Mouse (Mus musculus) cerebellum, adult 9-10 months (tissue): ENCODE results near the gene Prpsap1.

ENCODE experiments used
- DNase-seq: peaks from one replicate; pipeline ENCODE4 v3.0.0; 2022

Prpsap1 gene

DNA sequence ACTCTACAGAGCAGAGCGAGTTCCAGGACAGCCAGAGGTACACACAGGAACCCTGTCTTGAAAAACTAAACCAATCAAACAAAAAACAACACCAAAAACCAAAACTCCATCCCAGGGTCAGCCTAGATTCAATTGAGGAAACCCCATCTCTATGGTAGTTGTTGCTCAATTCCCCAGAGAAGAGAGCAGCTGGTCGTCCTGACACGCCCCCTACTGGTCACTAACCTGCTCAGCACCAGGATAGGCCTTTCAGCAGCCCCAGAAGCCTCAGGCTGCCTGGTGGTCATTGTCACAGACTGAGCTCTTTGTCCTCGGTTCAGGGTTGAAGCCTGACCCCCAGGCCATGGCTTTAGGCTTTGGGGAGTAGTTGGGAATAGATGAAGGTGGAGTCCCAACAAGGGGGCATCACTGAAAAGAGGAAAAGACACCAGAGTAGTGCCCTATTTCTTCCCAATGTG lies at the start of gene Prpsap1:
Gene Prpsap1 (minus strand): TSS at position 408 of the 458 bp plus-strand sequence.
- no peak for DNase-seq

- DNase-seq, result no peak
Measured at GRCm38 (mm10) chr11:116543110-116543509, 49.1 kb upstream of the Prpsap1 start.

- DNase-seq, result no peak
Measured at GRCm38 (mm10) chr11:116541183-116541582, 47.2 kb upstream of the Prpsap1 start.

DNA sequence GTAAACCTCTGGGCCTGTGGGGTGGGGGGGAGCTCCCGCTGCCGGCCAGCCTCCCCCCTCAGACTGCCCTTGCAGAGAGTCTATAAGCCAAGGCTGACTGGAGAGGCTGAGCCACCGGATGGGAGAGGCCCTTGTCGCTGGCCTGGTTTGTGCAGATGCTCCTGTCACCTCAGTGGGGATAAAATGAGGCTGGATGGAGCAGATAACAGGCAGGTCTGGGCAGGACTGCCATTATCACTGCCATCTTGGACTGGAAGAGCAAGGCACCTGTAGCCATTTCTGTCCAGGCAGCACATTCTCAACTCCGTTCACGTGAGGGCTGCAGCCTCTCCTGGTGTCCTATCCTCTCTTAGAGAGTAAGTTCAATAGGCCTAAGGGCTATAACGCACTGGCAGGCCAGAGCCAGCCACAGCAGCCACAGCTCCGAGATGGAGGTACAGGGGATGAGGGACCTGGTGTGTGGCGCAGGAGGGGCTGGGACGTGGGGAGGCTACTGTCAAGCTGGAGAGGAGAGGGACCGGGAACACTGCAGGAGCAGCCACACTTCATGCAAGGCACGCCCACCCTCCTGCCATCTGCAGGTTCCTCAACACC lies 44.2 kb upstream of the Prpsap1 start:
- no peak for DNase-seq

- no peak for DNase-seq
Measured at GRCm38 (mm10) chr11:116537388-116537787, 43.4 kb upstream of the Prpsap1 start.

GRCm38 (mm10) chr11:116536685-116537084 lies 42.7 kb upstream of the Prpsap1 start:
- no peak for DNase-seq

- DNase-seq, result peak; percentile 74
Measured at GRCm38 (mm10) chr11:116534154-116534865, 40.3 kb upstream of the Prpsap1 start.

- no peak for DNase-seq
Measured at GRCm38 (mm10) chr11:116533341-116534153, 39.5 kb upstream of the Prpsap1 start.

- DNase-seq, result no peak
Measured at GRCm38 (mm10) chr11:116532810-116533338, 38.9 kb upstream of the Prpsap1 start.

- no peak for DNase-seq
Measured at GRCm38 (mm10) chr11:116532262-116532809, 38.3 kb upstream of the Prpsap1 start.

GRCm38 (mm10) chr11:116531371-116532191 lies 37.6 kb upstream of the Prpsap1 start:
- DNase-seq, result no peak

GRCm38 (mm10) chr11:116530187-116531147 lies 36.5 kb upstream of the Prpsap1 start, which contains the start of gene Sphk1:
Sphk1 (plus strand) TSS chr11:116530925.
- no peak for DNase-seq

GRCm38 (mm10) chr11:116528636-116529320 lies 34.8 kb upstream of the Prpsap1 start:
- DNase-seq, result no peak

DNA sequence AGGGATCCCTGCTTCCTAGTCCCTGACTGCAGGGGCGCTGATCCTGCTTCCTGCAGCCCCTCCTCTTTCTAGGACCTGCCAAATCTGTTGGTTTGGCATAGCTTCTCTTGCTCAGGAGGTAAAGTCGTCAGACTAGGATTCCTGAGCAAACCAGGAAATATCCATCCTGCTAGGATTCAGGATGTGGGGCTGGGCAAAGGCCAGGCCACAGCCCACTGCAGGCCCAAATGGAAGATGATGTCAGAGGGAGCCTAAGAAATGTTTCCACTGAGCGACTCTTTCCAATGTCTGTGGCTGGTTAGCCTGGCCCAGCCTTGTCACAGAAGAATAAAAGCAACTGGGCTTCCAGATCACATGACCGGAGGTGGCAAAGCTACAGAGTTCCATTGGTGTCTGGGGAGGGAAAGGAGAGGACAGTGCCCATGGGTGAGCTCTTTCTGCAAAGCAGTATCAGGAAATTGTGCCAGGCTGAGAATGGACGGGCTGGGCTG lies 29.7 kb upstream of the Prpsap1 start:
- DNase-seq, result no peak

GRCm38 (mm10) chr11:116522886-116523698 lies 29.1 kb upstream of the Prpsap1 start:
- no peak for DNase-seq

DNA sequence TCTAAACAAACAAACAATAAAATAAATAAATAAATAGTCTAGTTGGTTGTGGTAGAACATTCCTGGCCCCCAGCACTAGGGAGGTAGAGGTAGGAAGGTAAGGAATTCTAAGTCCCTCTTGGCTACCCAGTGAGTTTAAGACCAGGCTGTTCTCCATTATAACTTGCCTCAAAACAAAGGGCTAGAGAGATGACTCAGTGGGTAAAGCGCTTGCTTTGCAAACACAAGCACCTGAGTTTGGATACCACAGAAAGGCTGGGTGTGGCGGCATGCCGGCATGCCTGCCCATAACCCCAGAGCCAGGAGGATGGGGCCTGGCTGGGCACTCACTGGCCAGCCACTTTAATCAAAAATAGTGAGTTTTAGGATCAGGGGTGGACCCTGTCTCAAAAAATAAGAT lies 28.0 kb upstream of the Prpsap1 start:
- no peak for DNase-seq

DNA sequence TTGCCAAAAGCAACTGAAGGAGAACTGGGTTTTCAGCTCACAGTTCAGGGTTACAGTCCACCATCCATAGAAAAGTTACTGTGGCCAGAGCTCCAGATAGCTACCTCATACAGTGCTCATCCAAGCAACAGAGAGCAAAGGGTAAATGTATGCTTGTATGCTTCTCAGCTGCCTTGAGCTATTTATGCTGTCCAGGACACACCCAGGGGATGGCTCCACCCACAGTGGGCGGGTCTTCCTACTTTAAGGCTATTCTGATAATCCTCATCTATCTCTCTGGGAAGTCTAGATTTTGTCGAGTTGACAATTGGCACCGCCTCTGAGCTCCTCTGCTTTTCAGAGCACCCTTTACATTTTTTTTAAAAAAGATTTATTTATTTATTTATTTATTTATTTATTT lies 27.1 kb upstream of the Prpsap1 start:
- DNase-seq, result no peak

DNA sequence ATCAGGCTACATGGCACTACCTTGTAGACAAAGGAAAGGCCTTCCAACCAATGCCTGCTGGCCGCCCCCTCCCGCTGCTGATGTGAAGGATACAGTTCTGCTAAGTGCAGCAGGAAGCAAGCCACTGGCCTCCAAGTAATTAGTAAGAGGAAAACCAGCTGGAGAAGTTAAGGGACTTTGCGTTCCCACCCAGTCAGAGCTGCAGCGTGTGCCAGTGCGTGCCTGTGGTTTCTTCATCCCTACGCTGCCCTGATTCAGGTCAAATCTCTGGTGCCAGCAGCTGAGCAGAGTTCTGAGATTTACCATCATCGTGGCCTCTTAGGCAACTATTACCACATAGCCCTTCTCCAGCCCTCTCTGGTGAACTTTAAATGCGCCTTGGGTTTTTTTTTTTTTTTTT lies 24.5 kb upstream of the Prpsap1 start:
- DNase-seq, result no peak
